In the genomic region with DNA sequence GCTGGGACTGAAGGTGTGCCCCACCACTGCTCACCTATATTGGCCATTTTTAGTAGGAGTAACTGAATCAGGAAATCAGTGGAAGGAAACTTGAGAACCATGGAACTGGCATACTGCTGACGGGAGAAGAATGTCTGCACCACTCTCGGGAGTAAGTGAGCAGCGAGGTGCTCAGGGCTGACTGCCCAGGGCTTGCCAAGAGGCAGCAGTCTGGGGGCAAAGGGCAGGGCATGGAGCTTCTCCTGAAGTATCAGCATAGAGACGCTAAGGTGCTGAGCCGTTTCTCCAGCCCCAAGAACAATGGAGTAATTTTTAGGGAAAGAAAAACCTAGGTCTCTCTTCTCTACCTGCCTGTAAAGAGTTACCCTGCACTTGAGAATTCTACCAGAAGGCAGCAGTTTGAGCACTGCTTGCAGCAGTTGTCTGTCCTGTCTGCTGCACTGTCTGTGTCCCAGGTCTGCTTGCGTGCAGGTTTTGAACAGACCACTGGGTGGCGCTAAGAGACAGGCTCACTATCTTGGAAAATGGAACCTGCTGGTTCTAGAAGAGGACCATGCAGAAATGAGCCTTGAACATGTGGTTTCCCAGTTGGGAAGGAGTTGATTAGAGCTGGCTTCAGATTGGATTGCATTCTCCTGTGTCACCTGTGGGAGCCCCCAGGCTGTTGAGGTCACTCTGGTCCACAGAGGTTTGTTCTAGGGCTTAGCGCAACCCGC, we compare ENCODE assay signal across 9 mouse cellular contexts. TPM values are rescaled to one million over a fixed set of nuclear protein-coding genes. Genes with fewer than 3 reads are reported as not detected.
DNase-seq lines count a peak whose midpoint lies in the region; ATAC-seq and TF ChIP-seq lines count a peak whose summit lies in the region.
"Had no signal": no experiment of that assay in that cellular context is flagged by ENCODE, and none has a peak within 500 bp of the region (broad histone marks: within the 10 kb centered on the region; RNA-seq: fewer than 3 reads in every experiment).

No protein-coding gene starts in this region.

- no peak overlapping the region for H3K9ac ChIP-seq in ES-E14 (ENCODE audit: insufficient read depth, low read depth, low read length, poor library complexity, severe bottlenecking)
- H3K9ac ChIP-seq in liver, embryonic 16.5 days (ENCODE audit: low read depth, low read length) = no peak overlapping the region
- H3K9ac ChIP-seq: lung, embryonic 15.5 days had no signal

- H3K36me3 ChIP-seq in ES-E14 (ENCODE audit: control insufficient read depth, insufficient read depth, low read length, poor library complexity, severe bottlenecking) = peaks cover 74% of the 10 kb centered on the region
- peaks cover 47% of the 10 kb centered on the region for H3K36me3 ChIP-seq in liver, embryonic 16.5 days (ENCODE audit: control insufficient read depth, insufficient read depth)

- peaks cover 3 to 8% of the 10 kb centered on the region in 2 experiments; a peak in 1 of 4 replicates for H3K4me1 ChIP-seq in ES-E14 (ENCODE audit: control insufficient read depth in 2 of 2, insufficient read depth in 2 of 2, low read length in 2 of 2, poor library complexity in 1 of 2)
- H3K4me1 ChIP-seq in liver, embryonic 16.5 days (ENCODE audit: control insufficient read depth, low read depth, low read length) = no peaks in the 10 kb centered on the region
- H3K4me1 ChIP-seq in olfactory bulb, adult 2 months (ENCODE audit: control insufficient read depth, insufficient read depth, low read length) = peaks cover 33% of the 10 kb centered on the region
- H3K4me1 ChIP-seq: lung, embryonic 15.5 days had no signal

- no peak overlapping the region for H3K27ac ChIP-seq in ES-E14 (ENCODE audit: insufficient read depth, low read depth, low read length, poor library complexity, severe bottlenecking)
- no peak overlapping the region for H3K27ac ChIP-seq in liver, embryonic 16.5 days (ENCODE audit: low read length)
- H3K27ac ChIP-seq in olfactory bulb, adult 2 months (ENCODE audit: insufficient read depth, low read depth, low read length) = no peak overlapping the region
- H3K27ac ChIP-seq: lung, embryonic 15.5 days had no signal

- DNase-seq in ES-E14 (ENCODE audit: low read depth, low spot score) = peak; percentile 60
- DNase-seq in c-Kit-positive CD71-positive TER-119-negative erythroid progenitor cells, embryonic 14.5 days (ENCODE audit: low read depth) = peak; percentile 51
- peak; percentile 48 for DNase-seq in fibroblast of lung, adult 2 months (ENCODE audit: low read depth)
- peak; percentile 76 to 81 for DNase-seq in heart, postnatal 36 days
- DNase-seq in large intestine, adult 2 months (ENCODE audit: low read depth, low spot score) = peak; percentile 48
- peak; percentile 32 to 40 for DNase-seq in thymus, adult 18-20 months

- in situ Hi-C loops in ES-E14 (cut with MboI; ENCODE audit: low sequenced_read_pairs in 2 of 2, unreplicated experiment in 2 of 2) = no loop called here

- TF ChIP-seq POLR2A in olfactory bulb, adult 2 months (IDR thresholded peaks at IDR 0.05; ENCODE audit: insufficient read depth, low read depth, low read length) = no peak

- WGBS in large intestine, adult 2 months = 44% methylated on average over 9 of the region's 9 CpGs
- 63% methylated on average over 9 of the region's 9 CpGs for WGBS in liver, embryonic 16.5 days (ENCODE audit: insufficient replicate concordance)
- 67% methylated on average over 9 of the region's 9 CpGs for WGBS in olfactory bulb, adult 2 months

- peak; percentile 57; the same call in 1 of the 2 replicates for TF ChIP-seq CTCF in olfactory bulb, adult 2 months (IDR thresholded peaks at IDR 0.05; ENCODE audit: insufficient read depth, low read depth, low read length)

- no peak overlapping the region for H3K4me3 ChIP-seq in ES-E14 (ENCODE audit: insufficient read depth in 1 of 2, low read depth in 1 of 2, low read length in 2 of 2, poor library complexity in 1 of 2, severe bottlenecking in 1 of 2)
- H3K4me3 ChIP-seq in liver, embryonic 16.5 days (ENCODE audit: low read depth, low read length) = no peak overlapping the region
- H3K4me3 ChIP-seq in olfactory bulb, adult 2 months (ENCODE audit: insufficient read depth, low read depth, low read length) = no peak overlapping the region
- H3K4me3 ChIP-seq: lung, embryonic 15.5 days had no signal

- H3K9me3 ChIP-seq in ES-E14 (ENCODE audit: control insufficient read depth, insufficient read depth, low read depth, low read length) = no peaks in the 10 kb centered on the region
- no peaks in the 10 kb centered on the region for H3K9me3 ChIP-seq in liver, embryonic 16.5 days (replicated peaks; ENCODE audit: control insufficient read depth, low read length)
- H3K9me3 ChIP-seq: lung, embryonic 15.5 days had no signal

- ATAC-seq in liver, embryonic 16.5 days (ENCODE audit: low read depth) = peak; percentile 44

- intact Hi-C loops in heart, postnatal 36 days (cut with DNase I) = loop anchor here (1.0 to 2.0 kb wide), 2 partner anchors 127 to 134 kb away; no protein-coding TSS in a partner anchor

- H3K27me3 ChIP-seq in liver, embryonic 16.5 days (ENCODE audit: control insufficient read depth, insufficient read depth, low read depth, low read length) = no peaks in the 10 kb centered on the region
- H3K27me3 ChIP-seq: lung, embryonic 15.5 days had no signal

- H3K4me2 ChIP-seq in liver, embryonic 16.5 days (ENCODE audit: low read depth, low read length) = no peak overlapping the region
- H3K4me2 ChIP-seq: lung, embryonic 15.5 days had no signal

TF ChIP-seq in ES-E14, 5 proteins besides CTCF, POLR2A, EP300 and RAD21:
- no peak for TF ChIP-seq CHD2 (IDR thresholded peaks at IDR 0.05; ENCODE audit: low read depth, low read length)
- TF ChIP-seq ZC3H11A (IDR thresholded peaks at IDR 0.05; ENCODE audit: borderline replicate concordance, low read depth, low read length) = no peak
- no peak for TF ChIP-seq MAFK (IDR thresholded peaks at IDR 0.05; ENCODE audit: insufficient read depth, low read depth, low read length)
- no peak for TF ChIP-seq HCFC1 (IDR thresholded peaks at IDR 0.05; ENCODE audit: borderline replicate concordance, insufficient read depth, low read length)
- no peak for TF ChIP-seq ZNF384 (IDR thresholded peaks at IDR 0.05; ENCODE audit: low read depth, low read length)

RNA-seq across cellular contexts. Expression of a gene that starts 33.6 kb away (rescaled TPM):
- total RNA-seq in ES-E14 (2012; rRNA removed) = 27.0 and 34.8 TPM in 2 replicates
- total RNA-seq in heart, postnatal 36 days (2021) = 1 to 10 TPM; 3.5 to 4.9 TPM
- 31.5 and 41.1 TPM in 2 replicates for polyA plus RNA-seq in large intestine, adult 2 months (2012; rRNA removed)
- 1.4 and 2.0 TPM in 2 replicates for polyA plus RNA-seq in liver, embryonic 16.5 days (2015; fragmentation: Nextera tagmentation; extraction: Ambion mirVana)
- polyA plus RNA-seq in olfactory bulb, adult 2 months (2012; ENCODE audit: insufficient read depth, insufficient read length, low replicate concordance, missing spikeins) = not detected in 2 replicates

RNA-seq across cellular contexts. Expression of a gene that starts 34.1 kb away (rescaled TPM):
- total RNA-seq in ES-E14 (2012; rRNA removed) = 201 and 211 TPM in 2 replicates
- 10 to 100 TPM; 45.5 to 50.8 TPM for total RNA-seq in heart, postnatal 36 days (2021)
- polyA plus RNA-seq in large intestine, adult 2 months (2012; rRNA removed) = 96.9 and 104 TPM in 2 replicates
- 66.7 and 75.7 TPM in 2 replicates for polyA plus RNA-seq in liver, embryonic 16.5 days (2015; fragmentation: Nextera tagmentation; extraction: Ambion mirVana)
- not detected in 2 replicates for polyA plus RNA-seq in olfactory bulb, adult 2 months (2012; ENCODE audit: insufficient read depth, insufficient read length, low replicate concordance, missing spikeins)

RNA-seq across cellular contexts. Expression of a gene that starts 48.0 kb away (rescaled TPM):
- 4.4 and 12.1 TPM in 2 replicates for total RNA-seq in ES-E14 (2012; rRNA removed)
- total RNA-seq in heart, postnatal 36 days (2021) = 10 to 100 TPM; 22.5 to 29.5 TPM
- polyA plus RNA-seq in large intestine, adult 2 months (2012; rRNA removed) = 8.4 and 10.8 TPM in 2 replicates
- 2.0 and 3.2 TPM in 2 replicates for polyA plus RNA-seq in liver, embryonic 16.5 days (2015; fragmentation: Nextera tagmentation; extraction: Ambion mirVana)
- polyA plus RNA-seq in olfactory bulb, adult 2 months (2012; ENCODE audit: insufficient read depth, insufficient read length, low replicate concordance, missing spikeins) = not detected in 2 replicates

Comparison
In these comparisons a context has a peak if more than half of its experiments do, and no peak if none do; other contexts are left out.
1. RNA of a gene that starts 33.6 kb away (polyA plus RNA-seq): not detected in olfactory bulb, adult 2 months and 31.5 to 41.1 TPM in large intestine, adult 2 months; 1.4 to 2.0 TPM in liver, embryonic 16.5 days; every median in the first group is over 10 times any median in the second.
2. RNA of a gene that starts 34.1 kb away (polyA plus RNA-seq): 96.9 to 104 TPM in large intestine, adult 2 months and 66.7 to 75.7 TPM in liver, embryonic 16.5 days; not detected in olfactory bulb, adult 2 months; every median in the first group is over 10 times any median in the second.
3. Peak in every context shown above with its lines, with median percentiles within 50 percentile points of each other: DNase-seq.